In genomic region chr13:22007121-22007510, GRCm38 (mm10) we compare ENCODE assay signal across 10 mouse cellular contexts. TPM values are rescaled to one million over a fixed set of nuclear protein-coding genes. Genes with fewer than 3 reads are reported as not detected.
DNase-seq lines count a peak whose midpoint lies in the region; ATAC-seq and TF ChIP-seq lines count a peak whose summit lies in the region.
"Had no signal": no experiment of that assay in that cellular context is flagged by ENCODE, and none has a peak within 500 bp of the region (broad histone marks: within the 10 kb centered on the region; RNA-seq: fewer than 3 reads in every experiment).

No protein-coding gene starts in this region.

- peak overlapping the region; percentile 13; the same call in 1 of the 2 replicates for H3K4me3 ChIP-seq in liver, adult 2 months (ENCODE audit: insufficient read depth, low read depth, low read length)
- peak overlapping the region; percentile 66 for H3K4me3 ChIP-seq in forebrain, embryonic 10.5 days
- H3K4me3 ChIP-seq in limb, embryonic 11.5 days (ENCODE audit: low read depth, low read length): peak overlapping the region; percentile 49
- H3K4me3 ChIP-seq in neural tube, embryonic 13.5 days: peak overlapping the region; percentile 44

- H3K4me2 ChIP-seq in limb, embryonic 11.5 days (ENCODE audit: low read depth, severe bottlenecking): peak overlapping the region; percentile 91
- peak overlapping the region; percentile 73 for H3K4me2 ChIP-seq in neural tube, embryonic 13.5 days

- peaks cover 5% of the 10 kb centered on the region for H3K4me1 ChIP-seq in liver, adult 2 months (ENCODE audit: control insufficient read depth, insufficient read depth, low read length)
- peaks cover 21% of the 10 kb centered on the region for H3K4me1 ChIP-seq in forebrain, embryonic 10.5 days
- H3K4me1 ChIP-seq in limb, embryonic 11.5 days (ENCODE audit: control insufficient read depth, insufficient read depth, low read length): no peaks in the 10 kb centered on the region; the same call in 1 of the 2 replicates
- peaks cover 16% of the 10 kb centered on the region for H3K4me1 ChIP-seq in neural tube, embryonic 13.5 days (replicated peaks)

- no peak for ATAC-seq in limb, embryonic 11.5 days (ENCODE audit: insufficient number of reproducible peaks, low FRiP score, low TSS enrichment, low read depth)
- ATAC-seq in neural tube, embryonic 13.5 days (ENCODE audit: low read depth): no peak
- no peak for ATAC-seq in frontal cortex, adult (ENCODE audit: low TSS enrichment)
- no peak for ATAC-seq in inflammation-experienced regulatory T-cells, adult 6 months

- DNase-seq in liver, adult 2 months (ENCODE audit: extremely low read depth, low read depth, low spot score): no peak
- DNase-seq in liver: no peak
- DNase-seq in forebrain, embryonic 10.5 days (ENCODE audit: extremely low spot score, low spot score): no peak
- DNase-seq in limb, embryonic 11.5 days (ENCODE audit: low spot score): no peak
- DNase-seq in cerebellum, adult 9-11 months: no peak

- no peak for TF ChIP-seq POLR2A in liver, adult 2 months (IDR thresholded peaks at IDR 0.05; ENCODE audit: extremely low read depth, insufficient read depth, low read length)

- no peaks in the 10 kb centered on the region for H3K36me3 ChIP-seq in liver, adult 2 months (ENCODE audit: control insufficient read depth, insufficient read depth, low read length)
- no peaks in the 10 kb centered on the region for H3K36me3 ChIP-seq in forebrain, embryonic 10.5 days (replicated peaks)
- no peaks in the 10 kb centered on the region for H3K36me3 ChIP-seq in limb, embryonic 11.5 days (ENCODE audit: control insufficient read depth, insufficient read depth, low read length)
- H3K36me3 ChIP-seq in neural tube, embryonic 13.5 days: no peaks in the 10 kb centered on the region

- WGBS in liver, adult 2 months: 17% methylated on average over 18 of the region's 18 CpGs
- 2% methylated on average over 18 of the region's 18 CpGs for WGBS in forebrain, embryonic 10.5 days
- WGBS in limb, embryonic 11.5 days: 2% methylated on average over 18 of the region's 18 CpGs
- WGBS in neural tube, embryonic 13.5 days: 3% methylated on average over 18 of the region's 18 CpGs

- no peaks in the 10 kb centered on the region for H3K79me2 ChIP-seq in liver, adult 2 months (ENCODE audit: control insufficient read depth, insufficient read depth, low read length)

- H3K9ac ChIP-seq in liver, adult 2 months (ENCODE audit: low read depth, low read length): no peak overlapping the region
- no peak overlapping the region for H3K9ac ChIP-seq in limb, embryonic 11.5 days (ENCODE audit: low read length)
- no peak overlapping the region for H3K9ac ChIP-seq in neural tube, embryonic 13.5 days

- peaks cover 24% of the 10 kb centered on the region for H3K27me3 ChIP-seq in liver, adult 2 months (ENCODE audit: control insufficient read depth, insufficient read depth, low read length)
- peaks cover 100% of the 10 kb centered on the region for H3K27me3 ChIP-seq in forebrain, embryonic 10.5 days (ENCODE audit: poor library complexity, severe bottlenecking)
- H3K27me3 ChIP-seq in limb, embryonic 11.5 days (ENCODE audit: control insufficient read depth, insufficient read depth, low read length): peaks cover 82% of the 10 kb centered on the region
- H3K27me3 ChIP-seq in neural tube, embryonic 13.5 days: peaks cover 97% of the 10 kb centered on the region

- no peaks in the 10 kb centered on the region for H3K9me3 ChIP-seq in forebrain, embryonic 10.5 days
- H3K9me3 ChIP-seq in limb, embryonic 11.5 days (ENCODE audit: control insufficient read depth, low read length): no peaks in the 10 kb centered on the region
- no peaks in the 10 kb centered on the region for H3K9me3 ChIP-seq in neural tube, embryonic 13.5 days

- H3K27ac ChIP-seq in liver, adult 2 months (replicated peaks; ENCODE audit: insufficient read depth, low read depth, low read length): no peak overlapping the region
- no peak overlapping the region for H3K27ac ChIP-seq in forebrain, embryonic 10.5 days
- H3K27ac ChIP-seq in limb, embryonic 11.5 days (replicated peaks; ENCODE audit: low read depth, low read length): no peak overlapping the region
- no peak overlapping the region for H3K27ac ChIP-seq in neural tube, embryonic 13.5 days (replicated peaks)

- no peak for TF ChIP-seq CTCF in liver, adult 2 months (IDR thresholded peaks at IDR 0.05; ENCODE audit: low read depth, low read length)

RNA-seq across cellular contexts. Expression of gene Prss16, which starts 2.4 kb away (rescaled TPM):
- total RNA-seq in liver, adult 2 months (2014; rRNA removed): not detected in 2 replicates
- polyA plus RNA-seq in liver, adult 2 months (2012; rRNA removed): 0.12 TPM in 1 of 2 replicates, not detected in the other
- 0.26 and 0.41 TPM in 2 replicates for polyA plus RNA-seq in forebrain, embryonic 10.5 days (2016; fragmentation: Nextera tagmentation; extraction: Ambion mirVana)
- 0.20 and 0.21 TPM in 2 replicates for polyA plus RNA-seq in limb, embryonic 11.5 days (2014; fragmentation: Nextera tagmentation; extraction: Ambion mirVana)
- polyA plus RNA-seq in neural tube, embryonic 13.5 days (2015; fragmentation: Nextera tagmentation; extraction: Ambion mirVana): 0.17 and 0.18 TPM in 2 replicates
- 1 to 10 TPM in 1 of 3 experiments, under 1 TPM in 1, not detected in 1; 0.24 to 1.2 TPM for polyA plus RNA-seq in inflammation-experienced regulatory T-cells, adult 6 months (2017; shearing (Covaris generic))
- polyA plus RNA-seq: erythroblast, embryonic 14.5 days had no signal

RNA-seq across cellular contexts. Expression of gene Pom121l2, which starts 26.1 kb away (rescaled TPM):
- total RNA-seq in liver, adult 2 months (2014; rRNA removed): not detected in 2 replicates
- polyA plus RNA-seq in liver, adult 2 months (2012; rRNA removed): not detected in 2 replicates
- 0.09 TPM in 1 of 2 replicates, not detected in the other for polyA plus RNA-seq in forebrain, embryonic 10.5 days (2016; fragmentation: Nextera tagmentation; extraction: Ambion mirVana)
- polyA plus RNA-seq in limb, embryonic 11.5 days (2014; fragmentation: Nextera tagmentation; extraction: Ambion mirVana): 0.31 and 0.38 TPM in 2 replicates
- polyA plus RNA-seq in neural tube, embryonic 13.5 days (2015; fragmentation: Nextera tagmentation; extraction: Ambion mirVana): not detected in 2 replicates
- not detected for polyA plus RNA-seq in inflammation-experienced regulatory T-cells, adult 6 months (2017; shearing (Covaris generic))
- polyA plus RNA-seq: erythroblast, embryonic 14.5 days; Patski had no signal

RNA-seq across cellular contexts. Expression of gene Hist1h2ah, which starts 28.3 kb away (rescaled TPM):
- 1.8 and 2.6 TPM in 2 replicates for total RNA-seq in liver, adult 2 months (2014; rRNA removed)
- polyA plus RNA-seq in liver, adult 2 months (2012; rRNA removed): not detected in 2 replicates
- polyA plus RNA-seq in forebrain, embryonic 10.5 days (2016; fragmentation: Nextera tagmentation; extraction: Ambion mirVana): 12.1 and 14.3 TPM in 2 replicates
- polyA plus RNA-seq in limb, embryonic 11.5 days (2014; fragmentation: Nextera tagmentation; extraction: Ambion mirVana): 5.5 and 22.0 TPM in 2 replicates
- polyA plus RNA-seq in neural tube, embryonic 13.5 days (2015; fragmentation: Nextera tagmentation; extraction: Ambion mirVana): 1.7 TPM in 1 of 2 replicates, not detected in the other
- polyA plus RNA-seq in inflammation-experienced regulatory T-cells, adult 6 months (2017; shearing (Covaris generic)): 100 to 1,000 TPM in 1 of 3 experiments, 10 to 100 TPM in 1, not detected in 1; 52.3 to 507 TPM

RNA-seq across cellular contexts. Expression of gene Hist1h2bk, which starts 28.6 kb away (rescaled TPM):
- 15.6 and 28.1 TPM in 2 replicates for total RNA-seq in liver, adult 2 months (2014; rRNA removed)
- polyA plus RNA-seq in liver, adult 2 months (2012; rRNA removed): 0.46 and 0.48 TPM in 2 replicates
- 6.4 and 7.7 TPM in 2 replicates for polyA plus RNA-seq in forebrain, embryonic 10.5 days (2016; fragmentation: Nextera tagmentation; extraction: Ambion mirVana)
- 13.8 and 14.0 TPM in 2 replicates for polyA plus RNA-seq in limb, embryonic 11.5 days (2014; fragmentation: Nextera tagmentation; extraction: Ambion mirVana)
- 2.5 and 3.8 TPM in 2 replicates for polyA plus RNA-seq in neural tube, embryonic 13.5 days (2015; fragmentation: Nextera tagmentation; extraction: Ambion mirVana)
- polyA plus RNA-seq in inflammation-experienced regulatory T-cells, adult 6 months (2017; shearing (Covaris generic)): 1 to 10 TPM in 2 of 3 experiments, not detected in 1; 2.2 to 9.9 TPM

RNA-seq across cellular contexts. Expression of gene Hist1h4i, which starts 34.0 kb away (rescaled TPM):
- total RNA-seq in liver, adult 2 months (2014; rRNA removed): 6.8 and 9.2 TPM in 2 replicates
- 5.2 and 12.3 TPM in 2 replicates for polyA plus RNA-seq in liver, adult 2 months (2012; rRNA removed)
- 53.1 and 58.6 TPM in 2 replicates for polyA plus RNA-seq in forebrain, embryonic 10.5 days (2016; fragmentation: Nextera tagmentation; extraction: Ambion mirVana)
- 29.4 and 30.2 TPM in 2 replicates for polyA plus RNA-seq in limb, embryonic 11.5 days (2014; fragmentation: Nextera tagmentation; extraction: Ambion mirVana)
- 8.8 and 10.1 TPM in 2 replicates for polyA plus RNA-seq in neural tube, embryonic 13.5 days (2015; fragmentation: Nextera tagmentation; extraction: Ambion mirVana)
- 10 to 100 TPM in 1 of 3 experiments, 1 to 10 TPM in 2; 4.1 to 18.5 (median 6.5) TPM for polyA plus RNA-seq in inflammation-experienced regulatory T-cells, adult 6 months (2017; shearing (Covaris generic))

Comparison
In these comparisons a context has a peak if more than half of its experiments do, and no peak if none do; other contexts are left out.
1. H3K4me3 ChIP-seq: peak in every context shown above with its lines; median percentile 66 in forebrain, embryonic 10.5 days; 49 in limb, embryonic 11.5 days; 44 in neural tube, embryonic 13.5 days; 13 in liver, adult 2 months.